Mouse (Mus musculus) olfactory bulb, adult 2 months (tissue): Measurements from ENCODE around the gene Lim2. TPM values are rescaled to one million over a fixed set of nuclear protein-coding genes. Genes with fewer than 3 reads are reported as not detected.

Experiments
- H3K27ac ChIP-seq: fragments of 200-500 bp; 2 replicates; pipeline ENCODE4 v1.5.1; 2012; ENCODE audit warnings: low read depth, low read length; ENCODE audit not compliant: insufficient read depth
- H3K4me1 ChIP-seq: fragments of 200-500 bp; 2 replicates; pipeline ENCODE4 v1.6.1; 2012; ENCODE audit warnings: low read length; ENCODE audit not compliant: control insufficient read depth, insufficient read depth
- H3K4me3 ChIP-seq: fragments of 200-500 bp; 2 replicates; pipeline ENCODE4 v1.5.1; 2012; ENCODE audit warnings: mild to moderate bottlenecking, low read depth, low read length, moderate library complexity; ENCODE audit not compliant: insufficient read depth
- CTCF ChIP-seq: fragments of 200-500 bp; IDR thresholded peaks from 2 replicates; pipeline ENCODE4 v1.5.1; 2012; ENCODE audit warnings: low read depth, mild to moderate bottlenecking, low read length, moderate library complexity; ENCODE audit not compliant: insufficient read depth
- POLR2A ChIP-seq: fragments of 200-500 bp; IDR thresholded peaks from 2 replicates; pipeline ENCODE4 v1.6.1; 2012; ENCODE audit warnings: mild to moderate bottlenecking, low read depth, low read length, moderate library complexity; ENCODE audit not compliant: insufficient read depth
- WGBS: fragments of 180-500 bp; shearing (Covaris S2); methylation state at CpG from one replicate; pipeline ENCODE4 v1.1.7; 2018; 5-methylcytosine and 5-hydroxymethylcytosine counted together
- polyA plus RNA-seq: library from polyadenylated mRNA; stranded (reverse); fragments of >200 nt; gene quantifications from 2 replicates; pipeline ENCODE4 v1.2.4, GENCODE M21; 2012; ENCODE audit warnings: low replicate concordance; ENCODE audit not compliant: missing spikeins, insufficient read depth, insufficient read length

The Lim2 gene
- polyA plus RNA-seq, 1 experiment, result not detected

- WGBS, result 88% methylated on average over 3 of the region's 3 CpGs
- Histone ChIP-seq H3K4me1 (peaks cover 16% of the 10 kb centered on the region), H3K4me3 (no peak overlapping the region), H3K27ac (no peak overlapping the region)
- no peak for TF ChIP-seq POLR2A
- no peak for TF ChIP-seq CTCF
Observed at GRCm38 (mm10) chr7:43441071-43441470, 13.6 kb downstream of the Lim2 start.

GRCm38 (mm10) chr7:43442684-43443083 lies 15.2 kb downstream of the Lim2 start:
- Histone ChIP-seq H3K4me3 (peak overlapping the region; percentile 62), H3K27ac (peak overlapping the region; percentile 85; the same call in 1 of the 2 replicates), H3K4me1 (peaks cover 16% of the 10 kb centered on the region)
- 21% methylated on average over 9 of the region's 9 CpGs for WGBS
- TF ChIP-seq CTCF, result no peak
- no peak for TF ChIP-seq POLR2A

GRCm38 (mm10) chr7:43443126-43443916 lies 15.9 kb downstream of the Lim2 start:
- Histone ChIP-seq H3K4me3 (peak overlapping the region; percentile 62), H3K4me1 (peaks cover 16% of the 10 kb centered on the region), H3K27ac (peak overlapping the region; percentile 85)
- WGBS, result 1% methylated on average over 36 of the region's 36 CpGs
- no peak for TF ChIP-seq CTCF

GRCm38 (mm10) chr7:43443917-43444293 lies 16.4 kb downstream of the Lim2 start, which contains the start of the genes Etfb and Gm45233:
TSS of gene Etfb (plus strand) at chr7:43444083.
TSS of gene Gm45233 (plus strand) at chr7:43444128.
- peak within 1 kb of the TSS; percentile 62 for H3K4me3 ChIP-seq
- peaks cover 16% of the 10 kb centered on the region for H3K4me1 ChIP-seq
- 0% methylated on average over 27 of the region's 27 CpGs for WGBS
- peak within 1 kb of the TSS; percentile 85 for H3K27ac ChIP-seq
- TF ChIP-seq POLR2A (peak; percentile 89), CTCF (no peak)

GRCm38 (mm10) chr7:43447801-43448200 lies 20.3 kb downstream of the Lim2 start:
- no peak overlapping the region for H3K27ac ChIP-seq
- TF ChIP-seq POLR2A (no peak), CTCF (no peak)
- peaks cover 10% of the 10 kb centered on the region for H3K4me1 ChIP-seq
- 80% methylated on average over 4 of the region's 4 CpGs for WGBS
- H3K4me3 ChIP-seq, result no peak overlapping the region

GRCm38 (mm10) chr7:43448246-43448645 lies 20.8 kb downstream of the Lim2 start:
- whole genome bisulfite sequencing, result 83% methylated on average over 3 of the region's 3 CpGs
- no peak overlapping the region for H3K27ac ChIP-seq
- H3K4me1 ChIP-seq, result peaks cover 6% of the 10 kb centered on the region
- H3K4me3 ChIP-seq, result no peak overlapping the region
- no peak for TF ChIP-seq POLR2A
- TF ChIP-seq CTCF, result no peak

- no peak for TF ChIP-seq POLR2A
- no peak for TF ChIP-seq CTCF
- Histone ChIP-seq H3K4me1 (peaks cover 2% of the 10 kb centered on the region; the same call in 1 of the 2 replicates), H3K4me3 (no peak overlapping the region), H3K27ac (no peak overlapping the region)
- 96% methylated on average over 2 of the region's 2 CpGs for WGBS
Observed at GRCm38 (mm10) chr7:43449811-43450210, 22.3 kb downstream of the Lim2 start.

GRCm38 (mm10) chr7:43451726-43452125 lies 24.3 kb downstream of the Lim2 start:
- Histone ChIP-seq H3K4me1 (no peaks in the 10 kb centered on the region), H3K4me3 (no peak overlapping the region), H3K27ac (no peak overlapping the region)
- TF ChIP-seq CTCF, result no peak
- TF ChIP-seq POLR2A, result no peak
- WGBS, result 92% methylated on average over 11 of the region's 11 CpGs

GRCm38 (mm10) chr7:43452609-43453008 lies 25.1 kb downstream of the Lim2 start:
- 37% methylated on average over 4 of the region's 4 CpGs for WGBS
- no peak for TF ChIP-seq POLR2A
- TF ChIP-seq CTCF, result no peak
- Histone ChIP-seq H3K4me1 (no peaks in the 10 kb centered on the region), H3K27ac (no peak overlapping the region), H3K4me3 (no peak overlapping the region)

- Histone ChIP-seq H3K4me3 (no peak overlapping the region), H3K4me1 (no peaks in the 10 kb centered on the region), H3K27ac (no peak overlapping the region)
- TF ChIP-seq POLR2A, result no peak
- WGBS, result 87% methylated on average over 14 of the region's 14 CpGs
Observed at GRCm38 (mm10) chr7:43453599-43454355, 26.3 kb downstream of the Lim2 start.
